Mouse (Mus musculus) kidney, postnatal 4 days (tissue): ENCODE results near the gene Prtn3.
"Not testable (repeated sequence)": the region's sequence is repeated elsewhere in the genome, so short reads cannot be mapped to it uniquely, and the experiment has no call there.

Source experiments
- DNase-seq, 2 experiments: peaks; one replicate each; pipeline ENCODE4 v3.0.0; 2021; ENCODE audit warnings: mixed read lengths in 2 of 2

Prtn3 gene

DNA sequence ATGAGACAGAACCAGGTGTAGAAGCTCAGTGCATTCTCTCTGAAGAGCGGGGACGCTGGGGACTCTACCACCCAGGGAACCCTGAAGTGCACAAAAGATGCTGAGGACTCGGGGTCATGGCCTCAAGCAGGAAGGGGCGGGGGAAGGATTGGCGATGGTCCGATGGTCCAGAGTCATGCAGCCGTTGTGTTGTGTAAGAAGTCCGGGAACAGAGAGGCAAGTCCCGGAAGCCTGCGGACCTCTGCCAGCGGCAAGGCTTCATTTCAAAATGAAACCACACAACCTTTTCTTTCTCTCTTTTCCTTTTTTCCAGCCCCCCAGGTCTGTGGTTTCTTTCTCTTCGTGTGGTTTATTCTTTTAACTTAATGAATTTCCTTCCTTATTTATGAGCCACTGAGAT lies 3.5 kb downstream of the Prtn3 start:
- DNase-seq = peak in 1 of 2 experiments; percentile 68

DNA sequence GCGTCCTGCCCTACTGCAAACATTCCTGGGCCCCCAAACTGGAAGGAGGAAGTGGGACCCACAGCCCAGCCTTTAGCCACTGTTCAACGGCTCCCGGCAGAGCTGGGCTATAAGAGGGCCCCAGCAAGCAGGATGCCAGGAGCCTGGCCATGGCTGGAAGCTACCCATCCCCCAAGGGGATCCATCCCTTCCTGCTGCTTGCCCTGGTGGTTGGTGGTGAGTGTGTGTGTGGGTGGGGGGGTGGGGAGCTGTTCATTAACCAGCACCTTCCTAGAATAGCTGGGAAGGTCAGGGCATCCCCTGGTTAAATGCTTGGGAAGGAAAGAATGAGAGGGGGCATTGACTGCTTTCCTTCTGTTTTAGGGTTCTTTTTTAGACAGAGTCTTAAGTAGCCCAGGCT lies 5.3 kb downstream of the Prtn3 start:
- DNase-seq = peak in 1 of 2 experiments; percentile 60

DNA sequence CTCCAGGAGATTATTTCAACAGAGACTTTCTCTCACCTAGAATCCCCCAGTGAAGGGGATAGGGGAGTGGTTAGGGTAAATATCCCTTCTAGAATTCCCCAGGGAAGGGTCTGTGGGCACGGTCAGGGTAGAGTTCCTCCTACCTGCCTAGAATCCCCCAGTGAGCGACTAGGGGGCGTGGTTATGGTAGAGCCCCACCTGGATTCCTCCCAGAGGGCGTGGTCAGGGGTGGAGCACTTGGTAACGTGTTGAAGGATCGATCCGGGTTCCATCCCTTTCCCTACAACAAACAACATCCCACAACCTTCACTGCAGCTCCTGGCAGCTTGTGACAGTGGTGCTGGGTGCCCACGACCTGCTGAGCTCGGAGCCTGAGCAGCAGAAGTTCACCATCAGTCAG lies 6.4 kb downstream of the Prtn3 start:
- DNase-seq = peak in 1 of 2 experiments; percentile 64

DNA sequence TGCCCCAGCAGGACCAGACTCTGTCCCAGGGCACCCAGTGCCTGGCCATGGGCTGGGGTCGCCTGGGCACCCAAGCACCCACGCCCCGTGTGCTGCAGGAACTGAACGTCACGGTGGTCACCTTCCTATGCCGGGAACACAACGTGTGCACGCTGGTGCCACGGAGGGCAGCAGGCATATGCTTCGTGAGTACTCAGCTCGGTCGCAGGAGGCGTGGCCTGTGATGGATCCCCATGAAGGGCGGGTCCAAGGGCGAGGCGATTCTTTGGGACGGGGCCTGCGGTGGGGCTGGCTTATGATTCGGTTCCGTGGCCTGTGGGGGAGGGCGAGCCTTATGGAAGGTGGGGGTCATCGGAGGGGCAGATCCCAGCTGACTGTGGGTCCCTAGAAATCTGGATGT lies 7.7 kb downstream of the Prtn3 start:
- peak; percentile 65 to 75 for DNase-seq

DNA sequence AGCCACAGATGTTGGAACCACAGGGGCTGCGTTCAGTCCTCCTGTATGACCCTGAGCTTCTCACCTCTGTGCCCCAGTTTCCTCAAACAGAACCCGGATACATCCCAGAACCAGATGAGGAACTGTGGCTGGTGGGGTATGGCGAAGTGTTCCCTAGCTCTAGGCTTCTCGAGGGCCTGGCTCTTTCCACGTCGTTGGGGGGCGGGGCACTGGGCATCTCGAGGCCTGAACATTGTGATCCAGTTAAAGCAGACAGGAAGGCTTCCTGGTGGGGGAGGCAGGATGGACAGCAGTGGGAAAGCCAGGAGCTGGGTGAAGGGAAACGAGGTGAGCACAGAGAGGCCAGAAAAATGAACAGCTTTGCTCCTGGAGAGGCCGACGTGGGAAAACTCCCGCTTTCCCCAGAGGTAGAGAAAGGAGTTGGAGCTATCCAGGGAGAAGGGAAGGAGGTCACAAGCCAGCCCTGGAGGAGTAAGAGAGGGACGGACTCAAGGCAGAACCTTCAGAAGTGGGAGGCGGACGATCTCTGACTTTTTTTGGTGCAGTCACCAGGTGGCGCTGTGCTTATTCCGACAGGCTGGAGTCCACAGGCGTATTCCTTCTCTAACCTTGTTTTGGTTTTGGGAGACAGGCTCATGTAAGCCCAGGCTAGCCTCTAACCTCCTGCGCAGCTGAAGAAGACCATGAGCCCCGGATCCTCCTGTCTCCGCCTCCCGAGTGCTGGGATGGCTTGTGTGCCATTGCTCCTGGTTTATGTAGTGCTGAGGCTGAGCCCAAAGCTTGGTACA lies 9.2 kb downstream of the Prtn3 start:
- peak; percentile 92 to 93 for DNase-seq

DNA sequence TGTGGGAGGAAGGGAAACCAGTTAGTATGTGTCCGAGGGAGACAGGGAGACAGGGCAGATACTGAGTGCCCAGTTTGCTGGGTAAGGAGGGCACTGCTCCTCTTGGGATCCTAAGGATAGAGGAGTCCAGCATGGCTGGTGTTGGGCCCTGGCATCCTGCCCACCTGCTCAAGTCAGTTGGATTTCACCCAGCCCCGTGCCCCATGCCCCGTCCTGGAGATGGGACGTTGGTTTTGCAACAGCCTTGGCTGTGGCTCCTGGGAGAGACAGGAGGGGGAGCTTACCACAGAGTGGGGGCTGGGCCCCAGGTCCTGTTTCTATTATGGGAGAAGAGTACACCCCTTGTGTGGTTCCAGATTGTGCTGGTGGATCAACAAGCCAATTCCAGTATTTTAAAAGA lies 10.2 kb downstream of the Prtn3 start:
- peak in 1 of 2 experiments; percentile 62 for DNase-seq

DNA sequence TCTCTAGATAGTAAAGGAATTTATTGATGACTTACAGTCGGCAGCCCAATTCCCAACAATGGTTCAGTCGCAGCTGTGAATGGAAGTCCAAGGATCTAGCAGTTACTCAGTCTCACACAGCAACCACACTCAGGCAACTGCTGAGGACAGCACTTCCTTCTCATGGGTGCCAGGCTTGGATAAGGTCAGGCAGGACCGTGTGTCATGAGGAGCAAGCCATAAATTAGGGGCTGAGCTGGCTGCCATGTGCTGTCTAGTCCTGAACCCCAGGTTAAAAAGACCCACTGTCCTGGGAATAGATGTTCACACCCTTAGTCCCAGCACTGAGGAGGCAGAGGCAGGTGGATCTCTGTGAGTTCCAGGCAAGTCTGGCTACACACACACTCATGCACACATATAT lies 10.7 kb downstream of the Prtn3 start:
- DNase-seq = not testable (repeated sequence)

DNA sequence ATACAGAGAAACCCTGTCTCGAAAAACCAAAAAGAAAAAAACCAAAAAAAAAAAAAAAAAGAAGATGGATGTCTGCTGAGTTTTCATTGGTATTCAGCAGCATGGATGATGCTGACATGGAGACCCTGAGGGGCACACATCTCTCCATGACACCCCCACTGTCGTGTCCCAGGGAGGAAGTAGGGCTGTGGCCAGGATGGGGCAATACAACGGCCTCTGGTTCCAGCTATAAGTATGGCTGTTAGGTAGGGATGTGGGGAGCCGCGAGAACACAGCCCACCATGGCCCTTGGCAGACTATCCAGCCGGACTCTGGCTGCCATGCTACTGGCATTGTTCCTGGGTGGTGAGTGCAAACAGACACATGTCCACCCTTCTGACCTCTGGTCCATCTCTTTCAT lies 11.8 kb downstream of the Prtn3 start, which contains the start of gene Elane:
Gene Elane, plus strand, starts transcription at position 194 of the 400 bp plus-strand sequence.
- no peak for DNase-seq

DNA sequence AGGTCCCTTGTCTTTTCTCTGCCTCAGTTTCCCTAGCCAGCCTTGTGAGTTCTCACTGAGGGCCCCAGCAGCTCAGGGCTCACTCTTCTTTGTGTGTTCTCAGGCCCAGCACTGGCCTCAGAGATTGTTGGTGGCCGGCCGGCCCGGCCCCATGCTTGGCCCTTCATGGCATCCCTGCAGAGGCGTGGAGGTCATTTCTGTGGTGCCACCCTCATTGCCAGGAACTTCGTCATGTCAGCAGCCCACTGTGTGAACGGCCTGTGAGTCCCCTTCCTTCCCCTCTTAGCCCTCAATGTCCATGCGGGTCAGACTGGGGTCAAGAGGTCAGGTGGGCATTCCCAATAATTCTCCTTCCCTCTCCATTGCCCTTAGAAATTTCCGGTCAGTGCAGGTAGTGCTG lies 12.3 kb downstream of the Prtn3 start:
- DNase-seq = no peak

DNA sequence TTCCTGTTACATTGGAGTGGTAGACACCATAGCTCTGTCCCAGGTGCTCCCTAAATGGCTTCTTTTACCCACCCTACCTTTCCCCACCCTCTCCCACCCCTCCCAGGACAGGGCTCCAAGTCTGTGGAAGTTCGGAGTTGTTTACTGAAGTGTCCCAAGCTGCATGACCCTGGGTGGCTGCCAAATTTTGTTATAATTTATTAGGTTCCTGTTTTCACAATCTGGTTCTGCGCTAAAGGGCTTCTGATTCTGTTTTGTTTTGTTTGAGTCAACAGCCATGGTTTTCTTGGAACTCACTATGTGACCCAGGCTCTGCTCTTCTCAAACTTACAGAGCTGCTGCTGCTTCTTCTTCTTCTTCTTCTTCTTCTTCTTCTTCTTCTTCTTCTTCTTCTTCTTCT lies 15.1 kb downstream of the Prtn3 start:
- peak; percentile 51 to 56 for DNase-seq

DNA sequence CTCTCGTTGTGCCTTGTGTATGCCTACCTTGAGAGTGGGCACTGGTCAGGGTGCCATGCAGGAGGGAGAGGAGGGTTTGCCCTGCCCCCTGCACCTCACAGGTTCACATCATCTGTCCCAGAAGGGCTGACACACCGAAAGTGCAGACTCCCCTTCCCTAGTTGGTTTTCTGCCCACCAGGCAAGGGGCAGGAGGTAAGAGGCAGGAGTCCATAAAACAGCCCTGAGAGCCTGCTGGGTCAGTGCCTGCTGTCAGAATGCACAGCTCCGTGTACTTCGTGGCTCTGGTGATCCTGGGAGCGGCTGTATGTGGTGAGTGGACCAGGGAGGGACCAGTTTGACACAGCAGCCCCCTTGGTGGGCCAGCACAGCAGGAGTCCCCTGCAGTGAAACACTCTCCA lies 16.4 kb downstream of the Prtn3 start, which contains the start of gene Cfd:
Gene Cfd, plus strand, starts transcription at position 184 of the 400 bp plus-strand sequence.
- no peak for DNase-seq

DNA sequence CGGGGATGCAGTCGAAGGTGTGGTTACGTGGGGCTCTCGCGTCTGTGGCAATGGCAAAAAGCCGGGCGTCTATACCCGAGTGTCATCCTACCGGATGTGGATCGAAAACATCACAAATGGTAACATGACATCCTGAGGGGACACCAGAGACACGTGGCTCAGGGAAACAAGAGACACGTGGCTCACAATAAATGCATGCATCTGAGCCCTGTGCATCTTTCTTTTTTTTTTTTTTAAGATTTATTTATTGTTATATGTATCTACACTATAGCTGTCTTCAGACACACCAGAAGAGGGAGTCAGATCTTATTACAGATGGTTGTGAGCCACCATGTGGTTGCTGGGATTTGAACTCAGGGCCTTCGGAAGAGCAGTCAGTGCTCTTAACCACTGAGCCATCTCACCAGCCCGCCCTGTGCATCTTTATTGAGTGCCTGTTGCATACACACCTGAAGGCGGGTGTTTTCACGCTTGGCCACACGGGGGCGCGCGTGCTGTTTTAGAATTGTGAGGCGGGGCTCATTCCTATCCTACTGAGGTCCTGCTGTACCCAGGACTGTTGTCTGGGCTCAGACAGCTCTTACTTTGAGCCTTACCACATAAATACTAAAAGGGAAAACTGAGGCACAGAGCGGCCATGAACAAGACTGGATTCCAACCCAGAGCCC lies 18.3 kb downstream of the Prtn3 start:
- peak; percentile 89 for DNase-seq

DNA sequence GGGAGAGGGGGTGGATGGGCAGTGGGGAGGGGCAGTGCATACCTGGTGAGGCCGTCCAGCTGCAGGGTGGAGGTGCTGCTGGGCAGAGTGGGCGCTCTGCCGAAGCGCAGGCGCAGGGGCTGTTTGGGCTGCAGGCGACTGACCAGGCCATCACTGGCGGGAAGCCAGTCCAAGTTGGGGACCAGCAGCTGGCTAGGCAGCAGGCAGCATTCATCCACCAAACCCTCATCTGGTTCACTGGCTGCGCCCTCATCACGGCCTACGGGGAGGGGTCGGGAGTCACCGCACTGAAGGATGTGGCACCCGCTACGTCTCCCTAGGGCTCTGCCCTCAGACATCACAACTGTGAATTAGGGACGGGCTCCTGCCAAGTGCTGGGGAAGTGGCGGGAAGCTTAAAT lies 22.0 kb downstream of the Prtn3 start:
- peak in 1 of 2 experiments; percentile 38 for DNase-seq

DNA sequence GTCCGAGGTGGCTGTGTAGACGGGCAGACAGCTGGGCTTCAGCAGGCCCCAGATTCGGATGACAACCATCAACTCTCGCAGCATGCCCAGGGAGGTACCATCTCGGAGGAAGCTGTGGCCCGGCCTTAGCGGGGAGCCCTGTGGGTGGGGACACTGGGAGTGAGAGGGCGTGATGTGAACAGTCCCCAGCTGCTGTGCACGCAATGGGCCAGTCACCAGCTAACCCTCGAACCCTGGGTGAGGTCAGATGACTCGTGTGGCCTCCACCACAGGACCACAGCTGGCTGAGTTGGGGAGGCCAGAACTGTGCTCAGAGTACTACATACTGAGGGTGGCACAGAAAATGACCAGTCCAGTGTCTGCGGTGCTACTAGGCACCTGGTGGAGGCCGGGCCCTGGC lies 22.5 kb downstream of the Prtn3 start:
- DNase-seq = no peak

DNA sequence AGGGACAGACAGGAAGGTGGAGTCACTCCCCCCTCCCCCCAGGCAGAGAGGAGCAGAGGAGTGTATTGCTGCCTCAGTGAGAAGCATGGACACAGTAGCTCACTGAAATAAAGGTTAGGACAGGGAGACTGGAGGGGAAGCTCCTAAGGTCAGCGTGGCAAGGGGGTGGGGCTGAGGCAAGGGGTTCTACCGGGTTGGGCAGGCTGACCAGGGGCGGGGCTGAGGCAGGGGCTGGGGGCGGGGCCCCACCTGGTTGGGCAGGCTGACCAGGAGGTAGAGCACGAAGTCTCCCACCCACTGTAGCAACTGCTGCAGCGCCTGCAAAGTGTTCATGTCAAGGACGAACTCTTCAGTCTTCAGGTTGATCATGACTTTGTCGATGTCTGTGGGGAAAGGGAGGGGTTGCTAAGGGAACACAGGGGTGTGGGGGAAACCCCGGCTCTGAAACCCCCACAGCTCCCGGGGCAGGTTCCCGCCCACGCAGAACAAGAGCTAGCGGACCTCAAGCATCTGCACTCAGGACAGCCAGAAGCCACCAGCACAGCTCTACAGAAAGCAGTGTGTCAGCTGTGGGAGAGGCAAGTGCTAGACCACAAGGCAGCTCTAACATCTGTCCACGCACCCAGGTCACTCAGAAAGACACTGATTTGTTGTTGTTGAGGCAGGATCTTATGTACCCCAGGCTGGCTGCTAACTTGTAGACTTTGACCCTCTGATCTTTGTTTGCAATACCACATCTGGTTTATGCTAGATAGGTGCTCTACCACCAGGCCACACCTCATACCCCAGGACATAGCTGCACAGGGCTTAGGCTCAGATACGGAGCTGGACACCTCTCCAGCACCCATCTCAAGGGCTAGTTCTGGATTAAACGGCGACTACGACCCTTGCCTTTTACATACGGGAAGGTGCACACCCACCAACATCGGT lies 23.3 kb downstream of the Prtn3 start:
- DNase-seq = peak in 1 of 2 experiments; percentile 69

DNA sequence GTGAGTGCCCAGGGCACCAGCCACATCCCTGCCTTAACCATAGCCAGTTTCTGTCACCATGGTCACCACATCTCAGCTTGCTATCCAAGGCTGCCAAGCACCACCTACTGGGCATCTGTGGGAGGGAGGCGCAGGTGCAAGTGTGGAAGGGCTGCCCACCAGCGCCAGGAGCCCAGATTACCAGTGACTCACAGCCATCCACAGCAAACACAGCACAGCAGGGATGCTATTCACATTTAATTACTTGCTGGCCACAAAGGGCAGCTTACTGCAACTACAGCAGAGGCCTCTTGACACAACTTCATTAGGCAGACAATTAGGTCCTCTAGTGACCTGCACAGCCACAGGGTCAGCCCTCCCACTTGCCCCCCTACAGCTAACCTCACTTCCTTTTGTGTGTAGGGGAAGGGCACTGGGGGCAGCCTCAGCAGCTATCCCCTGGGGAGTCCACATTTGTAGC lies 26.7 kb downstream of the Prtn3 start:
- peak in 1 of 2 experiments; percentile 45 for DNase-seq

DNA sequence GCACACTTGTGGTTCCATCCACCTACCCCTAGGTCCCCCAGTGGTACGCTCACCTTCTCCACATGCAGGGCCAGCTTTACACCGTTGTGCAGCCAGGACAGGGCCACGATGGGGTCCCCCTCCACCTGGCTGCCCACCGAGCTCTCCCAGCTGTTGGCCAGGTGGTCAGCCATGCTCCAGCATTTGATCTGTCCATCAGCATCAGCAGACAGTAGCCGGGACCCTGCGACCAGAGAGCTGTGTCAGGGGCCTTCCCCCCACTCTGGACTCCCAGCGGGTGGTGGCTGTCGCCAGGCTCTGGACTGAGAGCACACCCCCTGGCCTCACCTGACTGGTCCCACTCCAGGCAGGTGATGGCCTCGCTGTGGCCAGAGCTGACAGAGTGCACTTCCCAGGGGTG lies 32.4 kb downstream of the Prtn3 start:
- no peak for DNase-seq

DNA sequence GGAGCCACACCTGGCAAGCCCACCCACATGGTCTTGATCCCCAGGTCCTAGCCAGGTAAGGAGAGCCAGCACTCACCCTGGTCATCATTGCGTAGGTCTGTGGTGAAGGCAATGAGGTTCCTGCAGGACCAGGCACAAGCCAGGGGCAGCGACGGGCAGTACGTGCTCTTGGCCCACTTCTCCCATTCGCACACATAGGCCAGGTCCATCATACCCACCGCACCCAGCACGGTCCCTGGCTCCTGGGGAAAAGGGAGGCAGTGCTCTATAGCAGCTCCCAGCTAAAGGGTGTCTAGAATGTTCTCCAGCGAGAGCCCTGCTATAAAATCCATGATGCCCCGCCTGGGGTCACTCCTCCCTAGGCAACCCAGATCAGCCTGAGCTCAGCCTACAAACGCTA lies 33.1 kb downstream of the Prtn3 start:
- DNase-seq = no peak

DNA sequence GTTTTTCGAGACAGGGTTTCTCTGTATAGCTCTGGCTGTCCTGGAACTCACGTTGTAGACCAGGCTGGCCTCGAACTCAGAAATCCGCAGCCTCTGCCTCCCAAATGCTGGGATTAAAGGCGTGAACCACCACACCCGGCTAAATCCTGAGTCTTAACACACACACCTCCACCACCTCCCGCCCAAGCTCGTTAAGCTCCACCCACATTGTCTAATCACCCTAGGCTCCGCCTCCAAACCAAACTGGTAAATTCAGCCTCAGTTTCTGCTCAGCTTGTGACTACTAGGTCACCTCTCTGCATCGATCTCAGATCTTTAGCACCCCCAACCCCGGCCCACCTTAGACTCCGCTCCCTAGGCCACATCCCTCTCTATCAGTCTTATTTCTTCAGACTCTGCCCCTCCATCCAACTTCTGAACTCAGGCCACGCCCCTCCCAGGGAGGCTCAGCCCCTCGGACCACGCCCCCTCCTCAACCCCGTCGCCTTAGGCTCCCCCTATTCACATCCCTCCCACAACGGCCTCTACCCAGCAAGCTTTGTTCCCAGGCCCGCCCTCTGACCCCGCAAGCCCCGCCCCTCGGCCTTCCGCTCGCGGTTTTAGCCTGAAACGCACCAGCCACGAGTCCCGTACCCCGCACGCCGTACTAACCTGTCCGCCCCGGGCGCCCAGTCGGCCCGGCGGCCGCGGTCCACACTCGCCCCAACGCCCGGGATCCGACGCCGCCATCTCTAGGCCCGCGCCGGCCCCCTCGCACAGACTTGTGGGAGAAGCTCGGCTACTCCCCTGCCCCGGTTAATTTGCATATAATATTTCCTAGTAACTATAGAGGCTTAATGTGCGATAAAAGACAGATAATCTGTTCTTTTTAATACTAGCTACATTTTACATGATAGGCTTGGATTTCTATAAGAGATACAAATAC lies 34.2 kb downstream of the Prtn3 start, which contains the start of gene Med16:
Gene Med16, minus strand, starts transcription at position 757 of the 925 bp plus-strand sequence.
- DNase-seq = peak; percentile 97 to 99

DNA sequence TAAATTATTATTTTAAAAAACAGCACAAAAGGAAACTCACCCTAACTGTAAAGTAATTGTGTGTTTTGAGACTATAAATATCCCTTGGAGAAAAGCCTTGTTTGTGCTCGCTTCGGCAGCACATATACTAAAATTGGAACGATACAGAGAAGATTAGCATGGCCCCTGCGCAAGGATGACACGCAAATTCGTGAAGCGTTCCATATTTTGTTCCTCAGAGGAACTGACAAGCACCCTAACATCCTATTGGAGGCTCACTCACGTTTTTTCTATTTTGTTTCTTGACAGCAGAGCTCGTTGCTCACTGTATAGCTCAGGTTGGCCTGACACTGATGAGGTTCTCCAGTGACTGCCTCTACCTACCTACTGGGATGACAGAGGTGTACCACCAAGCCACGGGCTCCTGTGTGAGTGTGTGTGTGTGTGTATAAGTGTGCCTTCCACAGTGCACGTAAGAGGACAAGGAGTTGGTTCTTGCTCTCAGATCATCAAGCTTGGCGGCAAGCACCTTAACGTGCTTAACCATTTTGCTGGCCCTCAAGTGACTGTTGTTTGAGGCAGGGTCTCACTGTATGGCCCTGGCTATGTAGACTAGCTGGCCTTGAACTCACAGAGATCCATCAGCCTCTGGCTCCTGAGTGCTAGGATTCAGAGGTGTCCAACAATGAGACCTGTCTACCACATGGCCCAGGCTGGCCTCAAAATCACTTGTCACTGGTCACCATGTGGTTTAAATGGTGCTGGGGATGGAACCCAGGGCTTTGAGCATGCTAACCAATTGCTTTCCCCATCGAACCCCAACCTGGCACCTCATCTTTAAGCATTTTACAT lies 35.0 kb downstream of the Prtn3 start:
- DNase-seq = peak in 1 of 2 experiments; percentile 50

DNA sequence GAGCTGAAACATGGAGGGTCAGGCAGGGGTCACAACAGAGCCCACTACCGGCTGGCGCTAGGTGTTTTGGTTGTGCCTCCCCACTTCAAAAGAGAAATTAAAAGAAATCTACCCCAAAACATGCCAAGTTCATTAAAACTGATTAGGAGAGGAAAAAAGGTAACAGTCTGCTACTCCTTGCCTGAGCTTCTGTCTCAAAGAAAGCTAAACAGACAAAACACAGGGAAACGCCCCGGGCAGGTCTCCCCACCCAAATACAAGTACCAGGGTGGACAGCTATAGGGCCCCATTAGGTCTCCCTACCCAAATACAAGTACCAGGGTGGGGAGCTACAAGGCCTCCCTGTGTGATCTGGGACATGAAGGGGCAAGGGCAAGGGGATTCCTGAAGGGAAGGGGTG lies 36.3 kb downstream of the Prtn3 start, which contains the start of gene Gm26602:
Gene Gm26602, plus strand, starts transcription at position 301 of the 400 bp plus-strand sequence.
- no peak for DNase-seq
